Mouse (Mus musculus): ENCODE data around the gene Olfr560.

- TF ChIP-seq POLR2A (IDR thresholded peaks at IDR 0.05; ENCODE audit: low read depth, low read length) (no peak), CTCF (IDR thresholded peaks at IDR 0.05; ENCODE audit: extremely low read depth, insufficient read depth, insufficient read length, insufficient replicate concordance) (no peak)
Measured at GRCm38 (mm10) chr7:102718970-102719369, 40.2 kb downstream of the Olfr560 start, which contains the start of gene Olfr33.
